Mouse (Mus musculus): ENCODE measurements at regions not wholly inside any gene's neighbourhood (a gene's known extent, or its start where the extent isn't known, plus 50 kb on each side); places are given as distances from the start of the nearest gene placed in this dataset.

- no peak for DNase-seq (ENCODE audit: low spot score)
These were observed 526.9 kb downstream of the Zpld1 start for GRCm38 (mm10) chr16:54770871-54771270.

GRCm38 (mm10) chr16:54744188-54744587 lies 553.6 kb downstream of the Zpld1 start:
- DNase-seq (ENCODE audit: low spot score), result no peak

GRCm38 (mm10) chr16:54733516-54733915 lies 564.3 kb downstream of the Zpld1 start:
- DNase-seq (ENCODE audit: low spot score), result peak; percentile 20

DNA sequence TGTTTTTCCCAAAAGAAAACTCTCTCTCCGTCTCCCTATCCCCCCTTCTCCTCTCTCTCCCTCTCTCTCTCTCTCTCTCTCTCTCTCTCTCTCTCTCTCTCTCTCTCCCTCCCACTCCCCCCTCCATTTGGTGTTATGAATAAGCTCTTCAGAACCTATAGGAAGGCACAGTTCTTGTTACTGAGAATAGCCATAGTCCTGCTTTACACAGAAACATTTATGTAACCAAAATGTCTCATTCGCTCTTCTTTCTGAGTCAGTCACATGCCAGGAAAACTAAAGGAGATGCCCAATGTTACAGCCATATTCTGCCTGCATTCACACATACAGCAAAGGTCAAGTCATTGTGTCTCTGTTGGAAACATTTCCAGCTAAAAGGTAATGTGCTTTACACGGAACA lies 589.9 kb downstream of the Zpld1 start:
- no peak for DNase-seq (ENCODE audit: low spot score)

DNA sequence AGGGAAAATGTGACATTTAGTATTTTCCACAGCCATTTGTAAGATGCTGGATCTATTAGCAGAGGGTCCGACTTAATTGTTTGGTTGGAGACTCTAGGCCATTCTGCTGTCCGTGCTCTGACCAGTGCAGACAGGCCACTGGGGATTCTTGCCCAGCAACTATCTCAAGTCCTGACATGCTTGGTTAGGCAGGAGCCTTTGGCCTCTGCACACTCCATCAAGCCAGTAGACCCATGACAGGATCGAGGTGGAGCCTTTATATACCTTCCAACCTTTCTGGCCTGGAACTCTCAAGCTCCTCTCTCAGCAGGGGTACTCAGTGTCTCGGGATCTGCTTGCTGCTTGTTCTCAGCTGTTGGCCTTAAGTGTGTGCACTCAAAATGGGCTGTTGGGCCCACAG lies 615.0 kb downstream of the Zpld1 start:
- DNase-seq (ENCODE audit: low spot score), result no peak

- DNase-seq (ENCODE audit: low spot score), result peak; percentile 8
These were observed 648.9 kb downstream of the Zpld1 start for GRCm38 (mm10) chr16:54648728-54649525.

DNA sequence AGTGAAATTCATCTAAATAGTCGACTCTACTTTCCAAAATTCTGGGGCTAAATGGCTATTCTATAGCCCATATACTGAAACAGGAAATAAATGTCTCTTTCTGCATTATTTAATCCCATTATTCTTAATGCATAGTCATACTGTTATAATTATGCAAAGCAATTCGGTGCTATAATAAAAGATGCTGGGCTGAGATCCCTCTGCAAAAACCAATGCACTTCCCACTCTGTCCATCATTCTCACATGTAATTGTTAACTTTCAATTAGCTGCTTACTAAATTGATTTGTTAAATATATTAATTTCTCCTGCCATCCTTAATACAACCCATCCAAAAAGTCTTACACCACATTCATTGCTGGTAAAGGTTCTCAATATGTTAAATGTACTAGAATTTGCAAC lies 650.0 kb downstream of the Zpld1 start:
- no peak for DNase-seq (ENCODE audit: low spot score)

GRCm38 (mm10) chr16:54646252-54646651 lies 651.5 kb downstream of the Zpld1 start:
- no peak for DNase-seq (ENCODE audit: low spot score)

DNA sequence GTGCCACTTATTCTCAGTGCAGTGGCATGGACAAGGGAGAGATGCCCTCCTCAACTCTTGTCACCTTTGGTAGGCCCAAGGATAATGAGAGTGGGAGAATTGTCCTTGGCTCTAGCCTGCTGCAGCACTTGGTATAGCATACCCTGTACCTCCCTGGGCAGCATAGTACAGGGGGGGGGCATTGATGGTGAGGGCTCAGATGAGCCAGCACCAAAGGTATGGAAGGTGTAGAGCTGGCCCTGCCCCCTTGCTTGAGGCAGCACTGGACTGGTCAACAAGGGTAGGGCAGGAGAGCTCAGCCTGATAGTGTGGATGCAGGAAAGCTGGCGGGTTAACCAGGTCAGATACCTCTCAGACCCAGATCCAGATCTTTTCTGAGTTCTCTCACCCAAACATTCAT lies 668.6 kb downstream of the Zpld1 start:
- no peak for DNase-seq (ENCODE audit: low spot score)

DNA sequence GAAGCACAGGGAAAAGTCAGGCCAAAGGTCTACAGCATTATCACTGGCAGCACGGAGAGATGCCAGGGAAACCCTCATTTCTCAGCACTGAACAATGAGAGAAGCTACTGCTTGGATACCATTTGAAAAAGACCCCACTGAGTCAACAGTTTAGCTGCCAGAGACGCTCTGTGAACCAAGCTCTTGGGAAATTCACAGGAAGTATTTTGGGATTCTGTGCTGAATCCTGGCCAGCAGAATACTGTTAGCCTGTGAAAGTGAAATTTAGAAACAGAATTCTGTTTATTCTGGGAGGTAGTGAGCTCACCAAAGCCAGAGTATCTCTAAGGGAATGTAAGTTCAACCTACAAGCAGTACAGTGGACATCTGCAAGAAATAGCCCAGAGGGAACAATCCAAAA lies 705.1 kb downstream of the Zpld1 start:
- no peak for DNase-seq (ENCODE audit: low spot score)

Data from layer of hippocampus, adult 9-10 months (tissue).